In genomic region chr11:114852311-114853173, GRCm38 (mm10) we compare ENCODE assay signal across 8 mouse cellular contexts. TPM values are rescaled to one million over a fixed set of nuclear protein-coding genes. Genes with fewer than 3 reads are reported as not detected.
DNase-seq lines count a peak whose midpoint lies in the region; ATAC-seq and TF ChIP-seq lines count a peak whose summit lies in the region.

No protein-coding gene starts in this region.

- H3K4me3 ChIP-seq in lung, adult 2 months (replicated peaks; ENCODE audit: extremely low read depth, low read depth, low read length), result peak overlapping the region; percentile 69
- peak overlapping the region; percentile 75 for H3K4me3 ChIP-seq in embryonic facial prominence, embryonic 13.5 days
- peak overlapping the region; percentile 78 for H3K4me3 ChIP-seq in intestine, embryonic 15.5 days (replicated peaks)
- H3K4me3 ChIP-seq in megakaryocyte, embryonic 14.5 days (replicated peaks), result peak overlapping the region; percentile 96

- no peak for TF ChIP-seq CTCF in lung, adult 2 months (IDR thresholded peaks at IDR 0.05; ENCODE audit: insufficient read depth, low read length)

- no peaks in the 10 kb centered on the region for H3K36me3 ChIP-seq in embryonic facial prominence, embryonic 13.5 days
- no peaks in the 10 kb centered on the region for H3K36me3 ChIP-seq in intestine, embryonic 15.5 days
- H3K36me3 ChIP-seq in megakaryocyte, embryonic 14.5 days (replicated peaks; ENCODE audit: low read length), result peaks cover 9% of the 10 kb centered on the region

- H3K9me3 ChIP-seq in embryonic facial prominence, embryonic 13.5 days, result no peaks in the 10 kb centered on the region
- H3K9me3 ChIP-seq in intestine, embryonic 15.5 days, result no peaks in the 10 kb centered on the region
- H3K9me3 ChIP-seq in megakaryocyte, embryonic 14.5 days, result peaks cover 7% of the 10 kb centered on the region

- H3K4me1 ChIP-seq in lung, adult 2 months (ENCODE audit: control insufficient read depth, insufficient read depth, low read length), result peaks cover 3% of the 10 kb centered on the region
- H3K4me1 ChIP-seq in embryonic facial prominence, embryonic 13.5 days, result peaks cover 38% of the 10 kb centered on the region
- H3K4me1 ChIP-seq in intestine, embryonic 15.5 days (replicated peaks), result peaks cover 23% of the 10 kb centered on the region
- H3K4me1 ChIP-seq in megakaryocyte, embryonic 14.5 days, result peaks cover 60% of the 10 kb centered on the region

- peak overlapping the region; percentile 97 for H3K4me2 ChIP-seq in embryonic facial prominence, embryonic 13.5 days
- H3K4me2 ChIP-seq in intestine, embryonic 15.5 days (replicated peaks), result peak overlapping the region; percentile 98

- WGBS in lung, adult 2 months, result 5% methylated on average over 40 of the region's 40 CpGs
- WGBS in embryonic facial prominence, embryonic 13.5 days, result under 1% methylated on average over 40 of the region's 40 CpGs
- WGBS in intestine, embryonic 15.5 days, result 2% methylated on average over 40 of the region's 40 CpGs

- peak overlapping the region; percentile 91 for H3K9ac ChIP-seq in embryonic facial prominence, embryonic 13.5 days
- H3K9ac ChIP-seq in intestine, embryonic 15.5 days, result peak overlapping the region; percentile 76

- ATAC-seq in embryonic facial prominence, embryonic 13.5 days (ENCODE audit: insufficient number of reproducible peaks, insufficient read depth, low FRiP score, low TSS enrichment, low read depth), result no peak
- ATAC-seq in intestine, embryonic 15.5 days, result 0 out of 2 replicates have a peak, but pooled peaks have one; percentile 1
- no peak for ATAC-seq in inflammation-experienced regulatory T-cells, adult 6 months

- H3K27ac ChIP-seq in embryonic facial prominence, embryonic 13.5 days, result peak overlapping the region; percentile 94
- H3K27ac ChIP-seq in intestine, embryonic 15.5 days, result peak overlapping the region; percentile 90

- no peaks in the 10 kb centered on the region; the same call in 1 of the 2 replicates for H3K27me3 ChIP-seq in embryonic facial prominence, embryonic 13.5 days
- no peaks in the 10 kb centered on the region for H3K27me3 ChIP-seq in intestine, embryonic 15.5 days (replicated peaks)
- peaks cover 66% of the 10 kb centered on the region for H3K27me3 ChIP-seq in megakaryocyte, embryonic 14.5 days (replicated peaks)

- DNase-seq in lung, adult 2 months, result peak; percentile 56
- DNase-seq in lung, adult 18-20 months, result no peak
- DNase-seq in gastrocnemius, adult 8-10 months (ENCODE audit: low spot score in 2 of 2), result no peak
- DNase-seq in right cerebral cortex, postnatal 10 days (ENCODE audit: low spot score in 2 of 2), result no peak

- 0 out of 2 replicates have a peak, but pooled peaks have one; percentile 6 for TF ChIP-seq POLR2A in lung, adult 2 months (IDR thresholded peaks at IDR 0.05; ENCODE audit: borderline replicate concordance, extremely low read depth, low read depth, low read length)

RNA-seq across cellular contexts. Expression of gene Gprc5c, which starts 1.6 kb away (rescaled TPM):
- polyA plus RNA-seq in lung, adult 2 months (2012; rRNA removed), result 14.3 and 18.2 TPM in 2 replicates
- polyA plus RNA-seq in embryonic facial prominence, embryonic 13.5 days (2015; fragmentation: Nextera tagmentation; extraction: Ambion mirVana), result 44.4 and 44.8 TPM in 2 replicates
- 15.5 and 16.0 TPM in 2 replicates for polyA plus RNA-seq in intestine, embryonic 15.5 days (2015; fragmentation: Nextera tagmentation; extraction: Ambion mirVana)
- 3.2 and 4.8 TPM in 2 replicates for polyA plus RNA-seq in megakaryocyte, embryonic 14.5 days (2012; ENCODE audit: insufficient read depth, low replicate concordance)
- total RNA-seq in gastrocnemius, adult 8-10 months (2022), result 10 to 100 TPM; 31.9 to 49.5 (median 39.2) TPM
- not detected for polyA plus RNA-seq in inflammation-experienced regulatory T-cells, adult 6 months (2017; shearing (Covaris generic))

RNA-seq across cellular contexts. Expression of gene Cd300a, which starts 37.3 kb away (rescaled TPM):
- 2.5 and 5.0 TPM in 2 replicates for polyA plus RNA-seq in lung, adult 2 months (2012; rRNA removed)
- 1.0 and 2.3 TPM in 2 replicates for polyA plus RNA-seq in embryonic facial prominence, embryonic 13.5 days (2015; fragmentation: Nextera tagmentation; extraction: Ambion mirVana)
- polyA plus RNA-seq in intestine, embryonic 15.5 days (2015; fragmentation: Nextera tagmentation; extraction: Ambion mirVana), result 1.2 and 2.2 TPM in 2 replicates
- polyA plus RNA-seq in megakaryocyte, embryonic 14.5 days (2012; ENCODE audit: insufficient read depth, low replicate concordance), result 3.4 and 3.6 TPM in 2 replicates
- total RNA-seq in gastrocnemius, adult 8-10 months (2022), result under 1 TPM; 0.29 to 0.54 (median 0.34) TPM
- under 1 TPM; 0.12 to 0.75 (median 0.27) TPM for polyA plus RNA-seq in inflammation-experienced regulatory T-cells, adult 6 months (2017; shearing (Covaris generic))

RNA-seq across cellular contexts. Expression of gene Gpr142, which starts 53.8 kb away (rescaled TPM):
- polyA plus RNA-seq in lung, adult 2 months (2012; rRNA removed), result not detected in 2 replicates
- not detected in 2 replicates for polyA plus RNA-seq in embryonic facial prominence, embryonic 13.5 days (2015; fragmentation: Nextera tagmentation; extraction: Ambion mirVana)
- 0.21 and 0.51 TPM in 2 replicates for polyA plus RNA-seq in intestine, embryonic 15.5 days (2015; fragmentation: Nextera tagmentation; extraction: Ambion mirVana)
- not detected in 2 replicates for polyA plus RNA-seq in megakaryocyte, embryonic 14.5 days (2012; ENCODE audit: insufficient read depth, low replicate concordance)
- not detected for total RNA-seq in gastrocnemius, adult 8-10 months (2022)
- polyA plus RNA-seq in inflammation-experienced regulatory T-cells, adult 6 months (2017; shearing (Covaris generic)), result not detected

RNA-seq across cellular contexts. Expression of gene Btbd17, which starts 56.8 kb away (rescaled TPM):
- 0.54 and 0.59 TPM in 2 replicates for polyA plus RNA-seq in lung, adult 2 months (2012; rRNA removed)
- 1.1 and 1.6 TPM in 2 replicates for polyA plus RNA-seq in embryonic facial prominence, embryonic 13.5 days (2015; fragmentation: Nextera tagmentation; extraction: Ambion mirVana)
- 1.4 and 1.5 TPM in 2 replicates for polyA plus RNA-seq in intestine, embryonic 15.5 days (2015; fragmentation: Nextera tagmentation; extraction: Ambion mirVana)
- 0.04 TPM in 1 of 2 replicates, not detected in the other for polyA plus RNA-seq in megakaryocyte, embryonic 14.5 days (2012; ENCODE audit: insufficient read depth, low replicate concordance)
- total RNA-seq in gastrocnemius, adult 8-10 months (2022), result not detected
- polyA plus RNA-seq in inflammation-experienced regulatory T-cells, adult 6 months (2017; shearing (Covaris generic)), result not detected
